Mouse (Mus musculus) midbrain, postnatal 0 days (tissue): ENCODE measurements at regions not wholly inside any gene's neighbourhood (a gene's known extent, or its start where the extent isn't known, plus 50 kb on each side); places are given as distances from the start of the nearest gene placed in this dataset.

Source experiments
- ATAC-seq: fragments of 200-750 bp; cut with Nextera tagmentation; 2 replicates; pipeline ENCODE4 v1.8.0; 2017; ENCODE audit warnings: moderate number of reproducible peaks, mild to moderate bottlenecking, moderate TSS enrichment, moderate library complexity; ENCODE audit not compliant: low FRiP score
- DNase-seq: peaks from one replicate; pipeline ENCODE4 v3.0.0-alpha.2; 2015; ENCODE audit warnings: low spot score
- H3K27ac ChIP-seq: fragments of 300-500 bp; sonication (generic); 2 replicates; pipeline ENCODE4 v1.5.1; 2014; ENCODE audit warnings: low read depth, mild to moderate bottlenecking, low read length, mixed read lengths
- H3K27me3 ChIP-seq: fragments of 300-500 bp; sonication (generic); 2 replicates; pipeline ENCODE4 v1.6.1; 2014; ENCODE audit warnings: low read length, control low read depth, mixed read lengths; ENCODE audit not compliant: insufficient read depth
- H3K36me3 ChIP-seq: fragments of 300-500 bp; sonication (generic); 2 replicates; pipeline ENCODE4 v1.6.1; 2014; ENCODE audit warnings: low read length, control low read depth, mixed read lengths; ENCODE audit not compliant: insufficient read depth
- H3K4me1 ChIP-seq: fragments of 300-500 bp; sonication (generic); 2 replicates; pipeline ENCODE4 v1.6.1; 2014; ENCODE audit warnings: mild to moderate bottlenecking, control low read depth, antibody characterized with exemption, low read length, mixed read lengths; ENCODE audit not compliant: insufficient read depth
- H3K4me2 ChIP-seq: fragments of 300-500 bp; sonication (generic); 2 replicates; pipeline ENCODE4 v1.6.1; 2014; ENCODE audit warnings: low read depth, mild to moderate bottlenecking, low read length, mixed read lengths; ENCODE audit not compliant: poor library complexity, severe bottlenecking
- H3K4me3 ChIP-seq: fragments of 300-500 bp; sonication (generic); 2 replicates; pipeline ENCODE4 v1.5.1; 2014; ENCODE audit warnings: low read depth, mild to moderate bottlenecking, low read length, moderate library complexity
- H3K9ac ChIP-seq: fragments of 300-500 bp; sonication (generic); replicated peaks from 2 replicates; pipeline ENCODE4 v1.6.1; 2014; ENCODE audit warnings: mild to moderate bottlenecking, low read length, moderate library complexity, mixed read lengths; ENCODE audit not compliant: poor library complexity, severe bottlenecking
- H3K9me3 ChIP-seq: fragments of 300-500 bp; sonication (generic); 2 replicates; pipeline ENCODE4 v1.6.1; 2016; ENCODE audit warnings: low read length, control low read depth
- CTCF ChIP-seq: IDR thresholded peaks from 2 replicates; pipeline ENCODE4 v1.5.1; 2016; ENCODE audit warnings: antibody characterized with exemption, mild to moderate bottlenecking
- WGBS: fragments of 180-500 bp; shearing (Covaris S2); extraction: QIAGEN DNeasy Blood & Tissue Kit; methylation state at CpG from one replicate; pipeline ENCODE4 v1.1.7; 2014; 5-methylcytosine and 5-hydroxymethylcytosine counted together

- no peak for TF ChIP-seq CTCF
- H3K27ac ChIP-seq, result no peak overlapping the region
- no peak overlapping the region for H3K4me2 ChIP-seq
- H3K4me3 ChIP-seq, result no peak overlapping the region
- no peak for DNase-seq
- H3K27me3 ChIP-seq, result no peaks in the 10 kb centered on the region
- H3K4me1 ChIP-seq, result no peaks in the 10 kb centered on the region
- no peaks in the 10 kb centered on the region for H3K9me3 ChIP-seq
- no peaks in the 10 kb centered on the region for H3K36me3 ChIP-seq
- ATAC-seq, result no peak
- H3K9ac ChIP-seq, result no peak overlapping the region
- WGBS, result 62% methylated on average over 1 of the region's 1 CpGs
These were observed 91.0 kb downstream of the Kcne4 start for GRCm38 (mm10) chr1:78907591-78907990.

- no peak for TF ChIP-seq CTCF
- H3K4me1 ChIP-seq, result no peaks in the 10 kb centered on the region
- H3K9ac ChIP-seq, result no peak overlapping the region
- no peaks in the 10 kb centered on the region for H3K36me3 ChIP-seq
- peak; percentile 9 for DNase-seq
- 18% methylated on average over 5 of the region's 5 CpGs for WGBS
- no peak overlapping the region for H3K4me3 ChIP-seq
- no peak overlapping the region for H3K4me2 ChIP-seq
- no peak for ATAC-seq
- no peaks in the 10 kb centered on the region for H3K9me3 ChIP-seq
- no peak overlapping the region for H3K27ac ChIP-seq
- no peaks in the 10 kb centered on the region for H3K27me3 ChIP-seq
These were observed 91.4 kb downstream of the Kcne4 start for GRCm38 (mm10) chr1:78907991-78908390.

GRCm38 (mm10) chr1:78913791-78914190 lies 97.2 kb downstream of the Kcne4 start:
- no peaks in the 10 kb centered on the region for H3K4me1 ChIP-seq
- 35% methylated on average over 2 of the region's 2 CpGs for WGBS
- H3K36me3 ChIP-seq, result no peaks in the 10 kb centered on the region
- no peaks in the 10 kb centered on the region for H3K27me3 ChIP-seq
- no peak for DNase-seq
- TF ChIP-seq CTCF, result no peak
- no peak for ATAC-seq
- no peak overlapping the region for H3K27ac ChIP-seq
- H3K4me3 ChIP-seq, result no peak overlapping the region
- no peak overlapping the region for H3K4me2 ChIP-seq
- no peak overlapping the region for H3K9ac ChIP-seq
- H3K9me3 ChIP-seq, result no peaks in the 10 kb centered on the region

- Histone ChIP-seq H3K27ac (no peak overlapping the region), H3K4me1 (no peaks in the 10 kb centered on the region), H3K4me2 (no peak overlapping the region), H3K36me3 (no peaks in the 10 kb centered on the region), H3K9me3 (no peaks in the 10 kb centered on the region), H3K4me3 (no peak overlapping the region), H3K9ac (no peak overlapping the region), H3K27me3 (no peaks in the 10 kb centered on the region)
- 32% methylated on average over 1 of the region's 1 CpGs for WGBS
- ATAC-seq (no peak), DNase-seq (no peak)
- TF ChIP-seq CTCF, result no peak
These were observed 103.3 kb downstream of the Kcne4 start for GRCm38 (mm10) chr1:78919863-78920262.

- no peak overlapping the region for H3K9ac ChIP-seq
- H3K4me3 ChIP-seq, result no peak overlapping the region
- H3K4me1 ChIP-seq, result no peaks in the 10 kb centered on the region
- WGBS, result 72% methylated on average over 1 of the region's 1 CpGs
- DNase-seq, result no peak
- H3K4me2 ChIP-seq, result no peak overlapping the region
- no peak for TF ChIP-seq CTCF
- H3K27ac ChIP-seq, result no peak overlapping the region
- H3K9me3 ChIP-seq, result no peaks in the 10 kb centered on the region
- H3K27me3 ChIP-seq, result no peaks in the 10 kb centered on the region
- no peak for ATAC-seq
- no peaks in the 10 kb centered on the region for H3K36me3 ChIP-seq
These were observed 113.4 kb downstream of the Kcne4 start for GRCm38 (mm10) chr1:78929975-78930374.

GRCm38 (mm10) chr1:78939871-78940270 lies 123.3 kb downstream of the Kcne4 start:
- TF ChIP-seq CTCF, result no peak
- Histone ChIP-seq H3K9ac (no peak overlapping the region), H3K9me3 (no peaks in the 10 kb centered on the region), H3K4me2 (no peak overlapping the region), H3K27ac (no peak overlapping the region), H3K36me3 (no peaks in the 10 kb centered on the region), H3K27me3 (no peaks in the 10 kb centered on the region), H3K4me3 (no peak overlapping the region), H3K4me1 (no peaks in the 10 kb centered on the region)
- ATAC-seq, result no peak
- DNase-seq, result no peak

- no peaks in the 10 kb centered on the region for H3K9me3 ChIP-seq
- no peak overlapping the region for H3K4me2 ChIP-seq
- H3K36me3 ChIP-seq, result no peaks in the 10 kb centered on the region
- 98% methylated on average over 2 of the region's 2 CpGs for WGBS
- DNase-seq (no peak), ATAC-seq (no peak)
- TF ChIP-seq CTCF, result no peak
- no peak overlapping the region for H3K9ac ChIP-seq
- H3K27me3 ChIP-seq, result no peaks in the 10 kb centered on the region
- no peak overlapping the region for H3K4me3 ChIP-seq
- no peaks in the 10 kb centered on the region for H3K4me1 ChIP-seq
- no peak overlapping the region for H3K27ac ChIP-seq
These were observed 129.0 kb downstream of the Kcne4 start for GRCm38 (mm10) chr1:78945588-78945987.
